Mouse (Mus musculus): Measurements from ENCODE around the gene Lamtor2. TPM values are rescaled to one million over a fixed set of nuclear protein-coding genes. Genes with fewer than 3 reads are reported as not detected.
A peak's percentile ranks its signal among the peaks of the same experiment; 100 is the strongest.

Gene Lamtor2
- total RNA-seq, 2 experiments from 2014 or later: 103 to 106 TPM

GRCm38 (mm10) chr3:88512896-88513545 is 39.9 kb downstream of the Lamtor2 start:
- intact Hi-C loops (cut with DNase I): no loop called here
- DNase-seq (ENCODE audit: low spot score in 2 of 2): no peak

GRCm38 (mm10) chr3:88512141-88512895 is 40.6 kb downstream of the Lamtor2 start:
- intact Hi-C loops (cut with DNase I): no loop called here
- no peak for DNase-seq (ENCODE audit: low spot score in 2 of 2)

DNA sequence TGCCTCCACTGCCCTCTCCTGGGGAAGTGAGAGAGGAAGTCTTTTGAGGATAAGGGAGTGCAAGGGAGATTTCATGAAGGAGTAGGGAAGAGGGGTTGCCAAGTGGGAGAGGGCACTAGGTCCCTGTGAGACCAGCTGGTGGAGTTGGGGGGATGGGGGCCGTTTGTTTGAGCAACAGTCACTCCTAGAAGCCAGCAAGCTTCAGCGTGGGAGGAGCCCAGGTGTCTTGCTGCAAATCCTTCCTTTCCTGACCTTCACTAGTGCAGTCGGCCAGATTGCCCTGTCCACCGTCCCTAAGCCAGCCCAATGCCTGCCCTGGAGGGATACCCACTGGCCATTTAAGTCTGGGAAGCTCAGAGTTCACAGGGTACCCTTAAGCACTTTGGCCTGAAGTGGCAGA is 41.3 kb downstream of the Lamtor2 start:
- intact Hi-C loops (cut with DNase I): no loop called here
- no peak for DNase-seq (ENCODE audit: low spot score in 2 of 2)

GRCm38 (mm10) chr3:88510421-88511289 is 42.2 kb downstream of the Lamtor2 start:
- DNase-seq (ENCODE audit: low spot score in 2 of 2): no peak
- intact Hi-C loops (cut with DNase I): no loop called here

- peak; percentile 91 to 93 for DNase-seq (ENCODE audit: low spot score in 2 of 2)
- intact Hi-C loops (cut with DNase I): no loop called here
Measured at GRCm38 (mm10) chr3:88509692-88510420, 43.0 kb downstream of the Lamtor2 start, which contains the start of gene Lmna. TSS of gene Lmna (minus strand) at chr3:88509956.

DNA sequence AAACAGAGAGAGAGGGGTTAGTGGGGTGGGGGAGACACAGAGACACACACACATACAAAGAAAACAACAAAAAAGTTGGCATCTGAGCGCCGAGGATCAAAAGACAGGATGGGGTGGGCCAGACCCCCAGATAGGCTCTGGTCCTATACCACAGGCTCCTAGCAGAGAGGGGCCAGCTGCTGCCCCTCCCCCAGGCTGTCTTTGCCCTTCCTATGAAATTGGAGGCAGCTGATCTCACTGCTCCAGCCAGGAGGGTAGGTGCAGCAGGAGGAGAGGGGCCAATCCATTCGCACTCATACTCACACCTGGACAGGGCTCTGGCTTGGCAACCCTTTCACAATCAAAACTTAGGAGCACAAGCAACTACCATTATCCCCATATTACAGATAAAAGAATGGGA is 43.6 kb downstream of the Lamtor2 start:
- intact Hi-C loops (cut with DNase I): no loop called here
- DNase-seq (ENCODE audit: low spot score in 2 of 2): no peak

- intact Hi-C loops (cut with DNase I): no loop called here
Measured at GRCm38 (mm10) chr3:88505765-88506164, 47.1 kb downstream of the Lamtor2 start.

GRCm38 (mm10) chr3:88505081-88505480 is 47.8 kb downstream of the Lamtor2 start:
- intact Hi-C loops (cut with DNase I): no loop called here
- DNase-seq (ENCODE audit: low spot score in 2 of 2): no peak

More at GRCm38 (mm10) chr3:88505765-88506164, 47.1 kb downstream of the Lamtor2 start:
- no peak for DNase-seq (ENCODE audit: low spot score in 2 of 2)

DNA sequence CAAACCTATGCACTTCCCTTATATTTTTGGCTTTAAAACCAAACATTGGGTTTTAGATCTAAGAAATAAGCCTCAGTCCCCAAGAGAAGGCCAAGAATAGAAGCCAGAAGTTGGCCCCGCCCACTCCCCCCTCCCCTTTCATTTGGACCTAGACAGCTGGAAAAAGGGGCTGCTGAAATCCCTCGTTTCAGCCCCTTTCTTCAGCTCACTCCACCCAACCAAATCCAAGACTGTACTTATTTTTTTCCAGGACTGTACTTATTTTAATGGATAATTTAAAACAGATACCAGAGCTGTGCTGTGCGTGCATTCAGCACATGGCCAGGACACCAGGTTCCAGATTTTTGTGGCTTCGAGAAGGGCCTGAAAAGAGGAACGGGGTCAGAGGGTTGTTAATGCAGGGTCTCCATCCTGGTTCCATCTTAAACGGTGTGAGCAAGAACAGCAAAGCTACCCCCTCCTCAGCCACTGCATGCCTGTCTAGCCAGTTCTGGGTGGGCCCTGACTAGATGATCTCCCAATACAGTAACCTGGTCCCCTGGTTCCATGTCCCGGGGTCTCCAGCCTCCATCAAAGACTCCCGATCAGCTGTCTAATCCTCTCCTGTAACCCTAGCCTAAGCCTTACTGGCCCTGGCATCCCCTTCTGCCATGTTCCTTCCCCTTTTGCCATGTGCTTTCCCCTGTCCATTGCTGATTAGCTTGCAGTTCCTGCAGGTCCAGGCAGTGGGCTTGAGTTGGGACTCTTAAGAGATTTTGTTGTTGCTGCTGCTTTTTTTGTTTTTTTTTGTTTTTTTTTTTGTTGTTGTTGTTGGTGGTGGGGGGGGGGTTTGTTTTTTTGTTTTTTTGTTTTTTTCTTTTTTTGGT is 48.8 kb downstream of the Lamtor2 start:
- intact Hi-C loops (cut with DNase I): no loop called here
- no peak for DNase-seq (ENCODE audit: low spot score in 2 of 2)

GRCm38 (mm10) chr3:88503505-88503863 is 49.4 kb downstream of the Lamtor2 start:
- no peak for DNase-seq (ENCODE audit: low spot score in 2 of 2)
- intact Hi-C loops (cut with DNase I): no loop called here

GRCm38 (mm10) chr3:88502641-88503504 is 50.0 kb downstream of the Lamtor2 start:
- DNase-seq (ENCODE audit: low spot score in 2 of 2): peak; percentile 93
- intact Hi-C loops (cut with DNase I): no loop called here

DNA sequence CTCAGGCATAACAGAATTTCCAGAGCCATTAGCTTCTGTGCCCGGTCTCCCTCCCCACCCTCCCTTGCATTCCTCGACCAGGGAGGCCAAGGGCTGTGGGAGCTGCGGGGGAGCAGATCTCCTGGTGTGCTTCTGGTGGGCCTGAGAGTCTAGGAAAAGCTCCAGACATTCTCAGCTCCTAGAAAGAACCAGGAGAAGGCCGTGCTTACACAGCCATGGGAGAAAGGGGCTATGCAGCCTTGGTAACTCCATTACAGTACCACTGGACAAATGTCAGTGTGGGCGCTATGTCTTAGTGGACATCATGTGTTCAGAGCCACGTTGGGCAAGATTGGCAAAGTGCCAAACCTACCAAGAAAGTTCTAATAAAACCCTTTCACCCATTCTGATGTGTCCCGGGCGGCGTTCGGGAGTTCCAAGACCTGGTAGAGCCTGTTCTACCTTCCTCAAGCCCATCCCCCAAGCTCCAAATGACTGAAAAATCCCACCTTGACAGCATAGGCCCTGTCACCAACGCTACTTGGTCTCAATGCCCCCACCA is 50.8 kb downstream of the Lamtor2 start:
- intact Hi-C loops (cut with DNase I): no loop called here
- DNase-seq (ENCODE audit: low spot score in 2 of 2): no peak

- DNase-seq (ENCODE audit: low spot score in 2 of 2): no peak
- intact Hi-C loops (cut with DNase I): no loop called here
Measured at GRCm38 (mm10) chr3:88501366-88502030, 51.4 kb downstream of the Lamtor2 start.

- DNase-seq (ENCODE audit: low spot score in 2 of 2): no peak
- intact Hi-C loops (cut with DNase I): no loop called here
Measured at GRCm38 (mm10) chr3:88500655-88501365, 52.1 kb downstream of the Lamtor2 start.

DNA sequence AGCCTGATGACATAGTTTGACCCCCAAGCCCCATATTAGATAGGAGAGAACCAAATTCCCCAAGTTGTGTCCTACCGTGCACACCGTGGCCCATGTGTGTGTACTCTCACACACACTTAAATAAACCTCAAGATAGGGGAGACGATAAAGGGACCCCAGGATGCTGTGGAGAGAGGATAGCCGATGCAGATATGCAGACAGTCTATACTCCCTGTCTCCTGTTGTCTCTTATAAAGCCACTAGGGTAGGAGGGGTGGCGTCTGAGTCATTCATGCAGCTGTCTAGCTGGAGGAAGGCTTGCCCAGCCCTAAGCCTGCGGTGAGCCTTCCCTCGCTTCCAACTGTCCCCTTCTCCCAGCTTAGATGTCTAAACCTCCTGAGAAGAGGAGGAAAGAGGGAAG is 52.8 kb downstream of the Lamtor2 start:
- DNase-seq (ENCODE audit: low spot score in 2 of 2): no peak
- intact Hi-C loops (cut with DNase I): no loop called here

Measured in left cerebral cortex, postnatal 36 days (tissue).